Mouse (Mus musculus): Measurements from ENCODE around the gene Kif14. TPM values are rescaled to one million over a fixed set of nuclear protein-coding genes. Genes with fewer than 3 reads are reported as not detected.

The Kif14 gene
- total and polyA plus RNA-seq, 3 experiments = 5.5 to 12.0 (median 7.8) TPM

DNA sequence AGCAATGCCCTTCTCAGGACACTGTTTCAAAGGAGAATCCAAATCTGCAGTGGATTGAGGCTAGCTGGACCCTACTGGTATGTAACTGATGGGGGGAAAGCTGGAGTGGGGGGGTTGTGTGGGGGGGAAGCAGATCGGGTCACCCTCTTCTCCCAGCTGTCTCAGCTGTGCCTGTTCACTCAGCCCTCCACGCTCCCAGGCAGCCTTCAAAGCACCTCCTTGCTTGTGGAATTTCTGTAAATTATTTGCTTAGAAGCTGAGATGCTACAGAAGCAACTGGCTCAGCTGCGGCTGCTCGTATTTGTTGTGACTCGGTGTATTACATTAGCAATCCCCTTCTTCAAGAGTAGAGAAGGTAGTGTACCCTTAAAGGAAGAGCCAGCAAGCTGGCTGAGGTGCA is 93.1 kb downstream of the Kif14 start:
- no peak for TF ChIP-seq E2F4 (IDR thresholded peaks at IDR 0.05; ENCODE audit: insufficient replicate concordance, low read depth, low read length)
- no peak for TF ChIP-seq RAD21 (IDR thresholded peaks at IDR 0.05; ENCODE audit: low read depth, low read length)
- no peak for TF ChIP-seq NELFE (IDR thresholded peaks at IDR 0.05; ENCODE audit: low read depth, low read length)
- no peak for TF ChIP-seq ZNF384 (IDR thresholded peaks at IDR 0.05; ENCODE audit: low read depth, low read length)
- TF ChIP-seq MEF2A (IDR thresholded peaks at IDR 0.05; ENCODE audit: borderline replicate concordance, low read depth, low read length) = no peak
- no peak for TF ChIP-seq POLR2AphosphoS2 (IDR thresholded peaks at IDR 0.05; ENCODE audit: low read depth, low read length)
- TF ChIP-seq PAX5 (IDR thresholded peaks at IDR 0.05; ENCODE audit: low read length) = no peak
- no peak for TF ChIP-seq MXI1 (IDR thresholded peaks at IDR 0.05; ENCODE audit: low read depth, low read length)
- TF ChIP-seq CHD1 (IDR thresholded peaks at IDR 0.05; ENCODE audit: low read depth, low read length) = no peak
- TF ChIP-seq JUN (IDR thresholded peaks at IDR 0.05; ENCODE audit: insufficient read depth, low read depth, low read length) = no peak
- no peak for TF ChIP-seq HCFC1 (IDR thresholded peaks at IDR 0.05; ENCODE audit: low read depth, low read length)
- no peaks in the 10 kb centered on the region for H3K9me3 ChIP-seq (replicated peaks; ENCODE audit: low read length)
- H3K4me2 ChIP-seq (ENCODE audit: insufficient read depth, low read depth, poor library complexity, severe bottlenecking) = no peak overlapping the region
- in situ Hi-C loops (cut with MboI; ENCODE audit: low pct_ligation_motif_present, low pct_unique_long_range_greater_than_20kb, low sequenced_read_pairs) (no loop called here), dilution Hi-C loops (cut with MboI; ENCODE audit: extremely low pct_ligation_motif_present, extremely low pct_unique_long_range_greater_than_20kb, low sequenced_read_pairs) (loop anchor here (25.0 kb wide), 1 partner anchor 178 kb away; no protein-coding TSS in a partner anchor)
- H3K4me1 ChIP-seq (ENCODE audit: control insufficient read depth in 1 of 2, insufficient read depth in 2 of 2) = no peaks in the 10 kb centered on the region
- no peak overlapping the region for H3K4me3 ChIP-seq (replicated peaks in 1 of 3; ENCODE audit: low read depth in 2 of 3, low read length in 2 of 3, poor library complexity in 1 of 3)
- H3K36me3 ChIP-seq (replicated peaks in 1 of 2; ENCODE audit: control insufficient read depth in 1 of 2, insufficient read depth in 1 of 2, low read length in 1 of 2) = no peaks in the 10 kb centered on the region
- H3K27ac ChIP-seq (ENCODE audit: insufficient read depth, low read depth) = no peak overlapping the region
- DNase-seq (ENCODE audit: extremely low read depth) = no peak
- no peaks in the 10 kb centered on the region for H3K79me2 ChIP-seq (replicated peaks; ENCODE audit: control insufficient read depth, extremely low read depth, insufficient read depth, poor library complexity, severe bottlenecking)
- no peaks in the 10 kb centered on the region for H3K27me3 ChIP-seq (replicated peaks)
- no peak overlapping the region for H3K9ac ChIP-seq (ENCODE audit: insufficient read depth, low read depth)

GRCm38 (mm10) chr1:136559774-136560173 is 93.6 kb downstream of the Kif14 start:
- in situ Hi-C loops (cut with MboI; ENCODE audit: low pct_ligation_motif_present, low pct_unique_long_range_greater_than_20kb, low sequenced_read_pairs) = no loop called here
- no peak overlapping the region for H3K4me3 ChIP-seq (replicated peaks in 1 of 3; ENCODE audit: low read depth in 2 of 3, low read length in 2 of 3, poor library complexity in 1 of 3)
- no peaks in the 10 kb centered on the region for H3K27me3 ChIP-seq (replicated peaks)
- no peaks in the 10 kb centered on the region for H3K36me3 ChIP-seq (replicated peaks in 1 of 2; ENCODE audit: control insufficient read depth in 1 of 2, insufficient read depth in 1 of 2, low read length in 1 of 2)
- H3K9me3 ChIP-seq (replicated peaks; ENCODE audit: low read length) = no peaks in the 10 kb centered on the region
- TF ChIP-seq TBP (conservative IDR thresholded peaks at IDR 0.05; ENCODE audit: low read depth, low read length) (no peak), IRF4 (IDR thresholded peaks at IDR 0.05; ENCODE audit: low read depth, low read length) (no peak), ZNF384 (IDR thresholded peaks at IDR 0.05; ENCODE audit: low read depth, low read length) (no peak), PAX5 (IDR thresholded peaks at IDR 0.05; ENCODE audit: low read length) (no peak), SMC3 (IDR thresholded peaks at IDR 0.05; ENCODE audit: low read depth, low read length) (no peak), ZC3H11A (IDR thresholded peaks at IDR 0.05; ENCODE audit: low read depth, low read length) (no peak), ETS1 (conservative IDR thresholded peaks at IDR 0.05; ENCODE audit: low read depth, low read length) (no peak), ZKSCAN1 (IDR thresholded peaks at IDR 0.05; ENCODE audit: borderline replicate concordance, low read depth, low read length) (no peak), MAX (IDR thresholded peaks at IDR 0.05; ENCODE audit: low read length) (no peak), CHD2 (IDR thresholded peaks at IDR 0.05; ENCODE audit: low read length) (no peak), SIN3A (IDR thresholded peaks at IDR 0.05; ENCODE audit: low read length) (no peak), UBTF (IDR thresholded peaks at IDR 0.05; ENCODE audit: low read depth, low read length) (no peak), RCOR1 (conservative IDR thresholded peaks at IDR 0.05; ENCODE audit: low read depth, low read length) (no peak), POLR2AphosphoS2 (IDR thresholded peaks at IDR 0.05; ENCODE audit: low read depth, low read length) (no peak), MYC (IDR thresholded peaks at IDR 0.05; ENCODE audit: low read depth, low read length) (no peak), BHLHE40 (IDR thresholded peaks at IDR 0.05; ENCODE audit: low read depth, low read length) (no peak), MEF2A (IDR thresholded peaks at IDR 0.05; ENCODE audit: borderline replicate concordance, low read depth, low read length) (no peak)
- H3K9ac ChIP-seq (ENCODE audit: insufficient read depth, low read depth) = no peak overlapping the region
- H3K4me2 ChIP-seq (ENCODE audit: insufficient read depth, low read depth, poor library complexity, severe bottlenecking) = no peak overlapping the region
- DNase-seq (ENCODE audit: extremely low read depth) = no peak
- dilution Hi-C loops (cut with MboI; ENCODE audit: extremely low pct_ligation_motif_present, extremely low pct_unique_long_range_greater_than_20kb, low sequenced_read_pairs) = loop anchor here (25.0 kb wide), 1 partner anchor 178 kb away; no protein-coding TSS in a partner anchor
- H3K4me1 ChIP-seq (ENCODE audit: control insufficient read depth in 1 of 2, insufficient read depth in 2 of 2) = peaks cover 0 to under 1% of the 10 kb centered on the region in 2 experiments; a peak in 1 of 4 replicates
- H3K79me2 ChIP-seq (replicated peaks; ENCODE audit: control insufficient read depth, extremely low read depth, insufficient read depth, poor library complexity, severe bottlenecking) = no peaks in the 10 kb centered on the region
- H3K27ac ChIP-seq (ENCODE audit: insufficient read depth, low read depth) = no peak overlapping the region
